Mouse (Mus musculus): ENCODE measurements at regions not wholly inside any gene's neighbourhood (a gene's known extent, or its start where the extent isn't known, plus 50 kb on each side); places are given as distances from the start of the nearest gene placed in this dataset.

DNA sequence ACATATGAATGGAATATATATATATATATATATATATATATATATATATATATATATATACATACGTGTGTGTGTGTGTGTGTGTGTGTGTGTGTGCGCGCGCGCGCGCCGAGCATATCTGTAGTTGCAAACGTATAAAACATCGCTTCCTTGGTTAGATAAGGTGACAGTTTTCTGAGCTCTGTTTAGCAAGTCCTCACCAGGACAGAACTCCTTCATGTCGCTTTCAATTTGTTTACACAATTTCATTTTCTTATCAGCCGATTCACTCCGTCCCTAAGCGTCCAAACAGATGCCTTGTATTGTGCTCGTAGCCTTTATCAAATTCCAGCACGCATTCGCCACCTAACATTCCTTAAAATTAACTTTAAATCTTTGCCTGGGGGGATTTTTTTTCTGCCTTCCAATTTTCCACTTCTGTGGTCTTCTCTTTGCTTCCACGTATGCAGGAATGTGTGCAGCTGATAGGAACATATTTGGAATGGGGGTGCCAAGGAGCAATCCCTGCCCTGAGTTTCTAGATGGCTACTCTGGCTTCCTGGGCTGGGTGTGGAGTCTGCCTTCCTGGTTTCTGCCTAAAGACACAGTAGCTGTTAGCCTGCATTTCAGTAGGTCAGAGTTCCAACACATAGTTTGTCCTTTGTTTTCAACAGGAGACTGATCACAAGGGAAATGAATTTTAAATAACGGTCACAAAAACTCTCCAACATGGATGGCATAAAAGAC, 575.7 kb downstream of the Robo2 start:
- no peak for DNase-seq (ENCODE audit: low spot score)

GRCm38 (mm10) chr16:73821387-73822338, 590.0 kb downstream of the Robo2 start:
- DNase-seq (ENCODE audit: low spot score), result no peak

DNA sequence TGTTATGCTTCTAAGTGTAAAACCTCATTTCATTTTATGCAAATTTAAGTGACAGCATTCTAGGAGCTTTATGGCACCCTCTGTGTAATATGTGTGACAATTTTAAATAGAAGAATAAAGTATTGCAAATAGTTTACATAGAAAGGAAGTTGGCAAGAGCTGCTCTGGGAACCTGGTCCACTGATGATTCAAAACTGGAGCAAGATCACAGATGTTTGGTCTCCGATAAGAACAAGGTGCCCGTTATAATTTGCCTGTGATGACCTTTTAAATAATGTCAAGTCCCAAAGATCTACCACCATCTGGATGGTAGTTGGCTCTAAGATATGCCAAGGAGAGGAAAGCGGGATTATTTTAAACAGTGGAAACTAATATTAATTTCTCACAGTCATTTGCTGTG, 607.1 kb downstream of the Robo2 start:
- no peak for DNase-seq (ENCODE audit: low spot score)

DNA sequence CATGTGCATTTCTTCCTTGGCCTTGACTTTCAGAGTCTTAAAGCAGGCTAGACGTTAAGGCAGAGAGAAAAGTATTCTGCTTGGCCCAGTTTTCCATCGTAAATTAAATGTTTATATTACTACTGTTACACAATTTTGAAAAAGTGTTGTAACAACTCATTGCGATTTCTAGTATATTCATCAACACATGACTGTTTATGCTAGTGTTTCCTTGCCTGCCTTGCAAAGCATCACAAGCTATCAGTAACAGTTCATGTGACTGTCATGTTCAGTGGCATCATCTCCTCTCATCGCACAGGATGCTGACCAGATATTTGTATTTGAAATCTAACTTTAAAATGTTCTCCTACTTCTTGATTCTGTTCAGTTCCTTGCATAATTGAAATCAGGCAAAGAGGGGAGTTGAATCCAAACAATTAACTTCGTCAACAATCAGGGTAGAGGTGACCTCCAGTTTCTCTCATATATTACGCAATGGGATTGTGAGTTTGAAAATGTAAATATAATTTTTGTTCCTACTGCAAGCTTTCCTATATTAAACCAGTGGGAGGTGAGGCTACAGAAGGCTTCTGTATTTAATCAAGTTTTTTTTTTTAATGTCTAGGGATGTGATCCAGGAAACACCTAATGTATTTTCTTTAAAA, 615.0 kb downstream of the Robo2 start:
- DNase-seq (ENCODE audit: low spot score), result no peak

DNA sequence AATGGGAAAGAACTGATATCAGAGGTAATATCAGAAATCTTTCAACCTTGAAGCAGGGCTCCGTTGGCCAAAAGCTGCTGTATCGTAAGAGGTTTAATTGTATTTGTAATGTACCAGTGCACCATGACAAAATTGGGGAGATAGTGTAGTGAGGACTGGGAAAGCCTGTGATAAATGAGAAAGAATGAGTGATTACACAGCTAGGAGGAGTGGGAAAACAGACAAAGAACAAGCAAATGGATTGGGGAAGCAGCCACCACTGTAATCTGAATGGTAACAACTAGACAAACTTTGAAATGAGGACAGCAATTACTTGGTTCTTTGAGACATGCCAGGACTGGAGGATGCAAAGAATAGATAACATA, 626.6 kb downstream of the Robo2 start:
- DNase-seq (ENCODE audit: low spot score), result no peak

GRCm38 (mm10) chr16:73784296-73785073, 627.1 kb downstream of the Robo2 start:
- DNase-seq (ENCODE audit: low spot score), result no peak

GRCm38 (mm10) chr16:73772454-73772853, 639.2 kb downstream of the Robo2 start:
- DNase-seq (ENCODE audit: low spot score), result no peak

- peak; percentile 11 for DNase-seq (ENCODE audit: low spot score)
These were observed 641.2 kb downstream of the Robo2 start for GRCm38 (mm10) chr16:73770440-73770856.

DNA sequence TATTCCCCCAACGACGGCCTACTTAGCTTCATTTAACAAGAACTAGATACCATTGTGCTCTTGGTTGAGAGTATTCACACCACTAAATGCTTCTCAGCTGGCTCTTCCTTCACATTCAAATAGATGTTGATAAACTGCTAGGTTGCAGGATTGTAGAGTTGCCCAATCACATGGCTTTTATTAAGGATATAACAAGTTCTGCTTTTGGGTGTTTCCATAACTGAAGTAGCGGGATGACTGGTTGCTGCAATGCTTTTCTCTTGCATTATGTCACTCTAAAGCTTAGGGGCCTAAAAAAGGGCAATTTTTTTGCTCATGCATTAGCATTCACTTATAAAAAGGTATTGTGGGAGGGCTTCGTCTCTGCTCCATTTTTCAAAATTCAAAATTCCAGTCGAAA, 641.9 kb downstream of the Robo2 start:
- peak; percentile 8 for DNase-seq (ENCODE audit: low spot score)

- no peak for DNase-seq (ENCODE audit: low spot score)
These were observed 642.9 kb downstream of the Robo2 start for GRCm38 (mm10) chr16:73768706-73769105.

DNA sequence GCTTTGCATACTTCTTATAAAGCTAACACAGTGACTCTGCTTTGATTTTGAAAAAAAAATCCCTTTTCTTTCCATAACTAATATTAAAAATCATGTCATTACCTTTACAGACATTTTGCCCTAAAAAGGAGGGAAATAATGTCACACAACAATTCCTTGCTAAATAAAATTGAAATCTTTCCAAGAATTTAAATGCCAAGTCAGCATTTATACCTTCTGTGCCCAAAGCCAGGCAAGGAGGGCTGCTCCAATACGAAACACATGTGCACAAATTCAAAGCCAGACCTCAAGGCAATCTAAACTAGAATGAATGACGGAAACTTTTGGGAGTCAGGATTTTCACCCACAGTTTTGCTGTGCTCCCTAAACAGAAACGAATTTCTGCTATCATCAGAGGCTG, 646.4 kb downstream of the Robo2 start:
- DNase-seq (ENCODE audit: low spot score), result no peak

GRCm38 (mm10) chr16:73760921-73761320, 650.7 kb downstream of the Robo2 start:
- DNase-seq (ENCODE audit: low spot score), result no peak

DNA sequence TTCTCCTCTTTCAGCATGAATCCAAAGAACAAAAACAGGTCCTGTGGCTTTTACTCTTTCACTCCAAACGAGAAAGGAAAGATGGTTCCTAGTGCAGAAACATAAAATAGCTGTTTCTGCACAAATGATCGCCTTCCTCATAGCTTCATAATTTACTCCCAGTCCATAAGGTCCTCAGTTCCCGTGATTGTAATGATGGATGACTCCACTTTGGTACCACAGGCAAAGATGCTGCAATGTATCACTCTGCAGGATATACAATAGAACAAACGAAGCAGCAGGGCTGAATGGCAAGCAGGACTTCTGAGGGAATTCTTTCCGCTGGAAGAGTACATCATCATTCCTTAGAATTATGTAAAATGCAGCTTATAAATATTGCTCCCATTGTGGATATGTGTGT, 652.8 kb downstream of the Robo2 start:
- DNase-seq (ENCODE audit: low spot score), result no peak

- no peak for DNase-seq (ENCODE audit: low spot score)
These were observed 657.3 kb downstream of the Robo2 start for GRCm38 (mm10) chr16:73754302-73754701.

DNA sequence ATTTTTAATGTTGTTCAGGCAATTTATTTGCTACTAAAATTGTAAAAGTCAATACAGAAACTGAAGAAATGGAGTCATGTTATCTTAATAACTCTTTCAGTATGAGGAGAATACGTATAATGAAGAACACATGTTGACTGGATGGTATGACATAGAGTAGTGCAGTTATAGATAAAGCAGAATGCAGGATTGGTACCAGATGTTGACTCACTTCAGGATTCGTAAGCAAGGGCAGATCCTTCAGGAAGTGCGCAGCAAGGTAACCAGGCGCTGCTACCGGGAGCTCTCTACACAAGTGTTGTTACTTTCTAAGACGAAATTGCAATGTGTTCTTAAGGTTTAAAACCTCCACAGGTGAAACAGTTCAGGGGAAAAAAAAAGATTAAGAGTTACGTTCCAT, 683.3 kb downstream of the Robo2 start:
- DNase-seq (ENCODE audit: low spot score), result no peak

GRCm38 (mm10) chr16:73719691-73720090, 691.9 kb downstream of the Robo2 start:
- no peak for DNase-seq (ENCODE audit: low spot score)

GRCm38 (mm10) chr16:73716301-73716700, 695.3 kb downstream of the Robo2 start:
- no peak for DNase-seq (ENCODE audit: low spot score)

DNA sequence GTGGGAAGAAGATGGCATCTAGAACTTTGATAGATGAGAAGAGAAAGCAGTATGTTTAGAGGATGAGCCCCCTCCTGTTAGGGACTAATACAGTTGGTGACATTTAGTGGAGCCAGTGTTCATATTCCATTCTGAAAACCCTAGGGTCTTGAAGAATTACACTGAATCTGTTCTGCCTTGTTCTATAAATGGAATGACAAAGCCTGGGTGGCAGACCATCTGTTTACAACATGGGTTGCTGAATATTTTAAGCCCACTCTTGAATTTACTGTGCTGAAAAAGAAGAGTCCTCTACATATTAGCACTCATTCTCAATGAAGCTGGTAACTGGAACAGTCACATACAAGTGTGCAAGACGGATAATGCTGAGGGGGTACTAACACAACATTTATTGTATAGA, 704.6 kb downstream of the Robo2 start:
- no peak for DNase-seq (ENCODE audit: low spot score)

DNA sequence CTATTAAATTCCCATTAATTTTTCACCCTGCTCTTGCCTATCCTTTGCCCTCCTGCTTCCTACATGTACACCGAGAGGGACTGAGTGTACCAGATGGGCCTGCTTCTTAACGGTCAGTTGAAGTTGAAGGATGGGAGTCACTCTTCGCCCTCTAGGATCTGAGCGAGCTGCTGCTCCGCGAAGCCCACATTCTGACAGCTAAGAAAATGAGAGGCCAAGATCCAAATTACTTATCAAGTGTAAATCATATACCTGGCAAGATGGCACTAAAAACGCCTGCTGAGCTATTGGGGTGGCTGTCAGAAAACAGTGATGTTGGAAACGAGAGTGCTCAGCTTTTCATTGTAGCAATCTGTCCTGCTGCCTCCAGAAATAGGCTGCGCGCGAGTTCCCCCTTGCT, 722.4 kb downstream of the Robo2 start:
- no peak for DNase-seq (ENCODE audit: low spot score)

- no peak for DNase-seq (ENCODE audit: low spot score)
These were observed 731.8 kb downstream of the Robo2 start for GRCm38 (mm10) chr16:73679804-73680203.

DNA sequence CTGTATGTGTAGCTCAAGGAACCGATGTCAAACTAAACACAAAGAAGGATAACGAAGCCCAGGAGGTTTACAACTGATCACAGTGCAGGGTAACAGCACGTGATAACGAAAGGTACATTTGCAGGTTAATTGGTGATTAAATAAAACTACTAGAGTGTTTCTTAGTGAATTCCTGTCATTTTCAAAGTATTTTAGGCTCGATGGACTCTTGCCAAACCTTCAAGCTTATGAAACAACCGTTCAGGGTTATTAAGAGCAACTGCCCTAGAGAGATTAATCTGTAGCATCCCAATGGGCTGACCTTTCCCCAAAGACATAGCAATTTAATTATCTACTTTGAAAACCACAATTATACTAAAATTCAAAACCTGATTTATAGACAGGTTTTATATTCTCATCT, 741.1 kb downstream of the Robo2 start:
- DNase-seq (ENCODE audit: low spot score), result no peak

Data from heart, adult 8-10 months (tissue).